Mouse (Mus musculus) bone marrow, adult 2 months (tissue): Measurements from ENCODE around the gene Tfip11. TPM values are rescaled to one million over a fixed set of nuclear protein-coding genes. Genes with fewer than 3 reads are reported as not detected.

ENCODE experiments used
- H3K27ac ChIP-seq: fragments of 200-500 bp; 2 replicates; pipeline ENCODE4 v1.5.1; 2012; ENCODE audit warnings: low read depth, mild to moderate bottlenecking, control low read depth, inconsistent platforms, low read length; ENCODE audit not compliant: control insufficient read depth, poor library complexity, insufficient read depth
- H3K4me1 ChIP-seq: fragments of 200-500 bp; 2 replicates; pipeline ENCODE4 v1.6.1; 2011; ENCODE audit warnings: low read length; ENCODE audit not compliant: control insufficient read depth, insufficient read depth
- H3K4me3 ChIP-seq: fragments of 200-500 bp; replicated peaks from 2 replicates; pipeline ENCODE3; 2011; ENCODE audit warnings: mild to moderate bottlenecking, low read depth, low read length, control low read depth; ENCODE audit not compliant: control insufficient read depth
- CTCF ChIP-seq: fragments of 200-500 bp; IDR thresholded peaks from 2 replicates; pipeline ENCODE4 v1.5.1; 2011; ENCODE audit warnings: low read length, control low read depth; ENCODE audit not compliant: control insufficient read depth, insufficient read depth
- POLR2A ChIP-seq: fragments of 200-500 bp; IDR thresholded peaks from 2 replicates; pipeline ENCODE4 v1.6.1; 2011; ENCODE audit warnings: low read depth, mild to moderate bottlenecking, control low read depth, low read length, borderline replicate concordance; ENCODE audit not compliant: control insufficient read depth
- WGBS: fragments of 180-500 bp; shearing (Covaris S2); methylation state at CpG from one replicate; pipeline ENCODE4 v1.1.7; 2018; 5-methylcytosine and 5-hydroxymethylcytosine counted together
- polyA plus RNA-seq: library from polyadenylated mRNA; stranded (reverse); fragments of >200 nt; gene quantifications from 2 replicates; pipeline ENCODE4 v1.2.4, GENCODE M21; 2011; ENCODE audit warnings: low replicate concordance; ENCODE audit not compliant: missing spikeins, insufficient read depth, insufficient read length

The Tfip11 gene
- polyA plus RNA-seq, 1 experiment: 20.3 TPM

- TF ChIP-seq POLR2A (no peak), CTCF (no peak)
- peak overlapping the region; percentile 20; the same call in 1 of the 2 replicates for H3K27ac ChIP-seq
- no peak overlapping the region for H3K4me3 ChIP-seq
- 62% methylated on average over 13 of the region's 13 CpGs for WGBS
- H3K4me1 ChIP-seq: no peaks in the 10 kb centered on the region
Measured at GRCm38 (mm10) chr5:112369326-112369725, 43.2 kb downstream of the Tfip11 start.

- H3K4me1 ChIP-seq: no peaks in the 10 kb centered on the region
- TF ChIP-seq CTCF (no peak), POLR2A (0 out of 2 replicates have a peak, but pooled peaks have one; percentile 16)
- WGBS: 86% methylated on average over 12 of the region's 12 CpGs
- no peak overlapping the region for H3K27ac ChIP-seq
- H3K4me3 ChIP-seq: no peak overlapping the region
Measured at GRCm38 (mm10) chr5:112370236-112370813, 44.2 kb downstream of the Tfip11 start.

DNA sequence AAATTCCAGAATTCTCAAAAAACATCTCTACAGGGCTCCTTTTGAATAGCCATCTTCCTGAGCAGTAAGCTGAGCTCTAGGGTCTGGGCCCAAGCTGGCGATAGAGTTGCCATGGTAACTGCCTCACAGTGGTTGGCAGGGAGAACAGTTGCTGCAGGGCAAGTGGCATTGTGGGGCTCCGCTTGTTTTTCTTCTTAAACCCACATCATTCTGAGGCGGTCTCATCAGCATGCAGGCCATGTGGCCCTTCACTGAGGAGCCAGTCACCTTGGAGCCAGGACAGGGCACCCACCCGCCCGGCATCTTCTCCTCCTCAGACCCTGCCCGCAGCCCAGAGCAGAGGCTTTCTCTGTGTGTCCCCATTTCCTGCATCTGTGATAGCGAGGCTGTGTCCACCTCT, 45.8 kb downstream of the Tfip11 start:
- Histone ChIP-seq H3K4me3 (no peak overlapping the region), H3K4me1 (no peaks in the 10 kb centered on the region), H3K27ac (no peak overlapping the region)
- WGBS: 83% methylated on average over 7 of the region's 7 CpGs
- TF ChIP-seq POLR2A: no peak
- no peak for TF ChIP-seq CTCF

DNA sequence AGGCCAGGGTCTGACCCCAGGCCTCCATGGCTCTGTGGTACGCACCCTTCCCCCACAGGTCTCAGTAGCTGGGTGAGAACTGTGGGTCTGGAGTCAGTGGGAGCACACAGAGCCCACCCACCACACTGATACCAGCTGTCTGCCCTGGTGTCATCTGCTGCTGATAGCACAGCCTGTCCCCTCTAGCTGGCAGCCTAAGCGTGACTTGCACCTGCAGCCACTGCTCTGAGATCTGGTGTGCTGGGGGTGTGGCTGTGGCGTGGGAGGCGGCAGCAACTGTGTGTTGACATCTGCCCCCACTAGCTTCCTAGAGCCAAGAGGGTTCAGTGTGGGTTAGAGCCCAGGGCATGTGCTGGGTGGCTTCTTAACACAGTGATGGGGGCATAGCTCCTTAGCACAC, 50.0 kb downstream of the Tfip11 start:
- TF ChIP-seq POLR2A: no peak
- TF ChIP-seq CTCF: no peak
- Histone ChIP-seq H3K27ac (no peak overlapping the region), H3K4me3 (no peak overlapping the region), H3K4me1 (no peaks in the 10 kb centered on the region)
- 69% methylated on average over 4 of the region's 4 CpGs for WGBS

- WGBS: 94% methylated on average over 1 of the region's 1 CpGs
- Histone ChIP-seq H3K4me3 (no peak overlapping the region), H3K4me1 (no peaks in the 10 kb centered on the region), H3K27ac (no peak overlapping the region)
- TF ChIP-seq POLR2A (no peak), CTCF (no peak)
Measured at GRCm38 (mm10) chr5:112377380-112377779, 51.2 kb downstream of the Tfip11 start.

GRCm38 (mm10) chr5:112378716-112379115, 52.6 kb downstream of the Tfip11 start:
- no peak for TF ChIP-seq CTCF
- no peak for TF ChIP-seq POLR2A
- no peak overlapping the region for H3K27ac ChIP-seq
- no peaks in the 10 kb centered on the region for H3K4me1 ChIP-seq
- WGBS: 80% methylated on average over 6 of the region's 6 CpGs
- no peak overlapping the region for H3K4me3 ChIP-seq

- 77% methylated on average over 11 of the region's 11 CpGs for WGBS
- Histone ChIP-seq H3K4me1 (no peaks in the 10 kb centered on the region; the same call in 1 of the 2 replicates), H3K4me3 (no peak overlapping the region), H3K27ac (no peak overlapping the region)
- TF ChIP-seq POLR2A: no peak
- TF ChIP-seq CTCF: no peak
Measured at GRCm38 (mm10) chr5:112381154-112381553, 55.0 kb downstream of the Tfip11 start.

DNA sequence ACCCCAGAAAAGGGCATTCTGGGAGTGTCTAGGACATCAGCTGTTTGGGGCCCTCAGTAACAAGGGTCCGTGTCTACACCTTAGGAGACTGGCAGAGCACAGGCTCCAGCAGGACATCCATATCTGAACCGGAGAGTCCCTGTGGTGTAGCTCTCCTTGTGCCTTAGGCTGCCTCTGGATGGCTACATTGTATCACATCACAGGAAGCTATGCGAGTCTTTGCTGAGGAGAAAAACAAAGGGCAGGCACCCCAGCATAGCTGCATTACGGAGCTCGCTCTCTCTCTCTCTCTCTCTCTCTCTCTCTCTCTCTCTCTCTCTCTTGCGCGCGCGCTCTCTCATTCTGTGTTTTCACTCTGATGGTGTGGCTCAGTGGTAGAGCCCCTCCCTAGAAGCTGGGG, 55.9 kb downstream of the Tfip11 start:
- no peaks in the 10 kb centered on the region; the same call in 1 of the 2 replicates for H3K4me1 ChIP-seq
- no peak for TF ChIP-seq POLR2A
- TF ChIP-seq CTCF: no peak
- H3K4me3 ChIP-seq: no peak overlapping the region
- WGBS: 87% methylated on average over 9 of the region's 9 CpGs
- no peak overlapping the region for H3K27ac ChIP-seq
